In genomic region chr9:22810454-22810853, GRCm38 (mm10) we compare ENCODE assay signal across 30 mouse cellular contexts.
DNase-seq lines count a peak whose midpoint lies in the region; ATAC-seq and TF ChIP-seq lines count a peak whose summit lies in the region.
"Had no signal": no experiment of that assay in that cellular context is flagged by ENCODE, and none has a peak within 500 bp of the region (broad histone marks: within the 10 kb centered on the region; RNA-seq: fewer than 3 reads in every experiment).

No protein-coding gene starts in this region.

- TF ChIP-seq CTCF in G1E (IDR thresholded peaks at IDR 0.05; ENCODE audit: low read depth, low read length) = no peak
- TF ChIP-seq CTCF in liver, embryonic 14.5 days (IDR thresholded peaks at IDR 0.05; ENCODE audit: low read depth) = no peak

- peaks cover 22% of the 10 kb centered on the region for H3K36me3 ChIP-seq in G1E (replicated peaks)
- H3K36me3 ChIP-seq in liver, embryonic 11.5 days (ENCODE audit: control insufficient read depth, insufficient read depth, low read length) = no peaks in the 10 kb centered on the region
- H3K36me3 ChIP-seq in liver, embryonic 14.5 days (replicated peaks; ENCODE audit: control insufficient read depth, insufficient read depth, low read depth) = no peaks in the 10 kb centered on the region
- no peaks in the 10 kb centered on the region for H3K36me3 ChIP-seq in kidney, embryonic 16.5 days (ENCODE audit: insufficient read depth, low read length)
- H3K36me3 ChIP-seq: embryonic facial prominence, embryonic 10.5 days; embryonic facial prominence, embryonic 13.5 days; forebrain, embryonic 12.5 days; forebrain, embryonic 15.5 days; heart, embryonic 12.5 days; heart, embryonic 15.5 days had no signal

- H3K9me3 ChIP-seq in G1E (replicated peaks) = no peaks in the 10 kb centered on the region
- H3K9me3 ChIP-seq in liver, embryonic 11.5 days (ENCODE audit: control insufficient read depth, low read length) = no peaks in the 10 kb centered on the region
- H3K9me3 ChIP-seq in liver, embryonic 14.5 days (ENCODE audit: control insufficient read depth, low read length) = no peaks in the 10 kb centered on the region
- no peaks in the 10 kb centered on the region for H3K9me3 ChIP-seq in kidney, embryonic 16.5 days (ENCODE audit: low read length)
- H3K9me3 ChIP-seq: embryonic facial prominence, embryonic 10.5 days; embryonic facial prominence, embryonic 13.5 days; forebrain, embryonic 12.5 days; forebrain, embryonic 15.5 days; heart, embryonic 12.5 days; heart, embryonic 15.5 days had no signal

- peak; percentile 18 for DNase-seq in G1E (ENCODE audit: low spot score)
- DNase-seq in c-Kit-positive CD71-positive TER-119-negative erythroid progenitor cells, embryonic 14.5 days (ENCODE audit: low read depth) = peak; percentile 75
- DNase-seq in liver, embryonic 11.5 days (ENCODE audit: low spot score) = no peak
- peak; percentile 26 to 58 (median 30) for DNase-seq in liver, embryonic 14.5 days (ENCODE audit: low read depth in 3 of 3, low spot score in 3 of 3)
- no peak for DNase-seq in urinary bladder, adult 2 months (ENCODE audit: low spot score)
- DNase-seq in left cerebral cortex, postnatal 36 days (ENCODE audit: low spot score in 2 of 2) = no peak
- DNase-seq: adrenal gland, postnatal 10 days; adrenal gland, postnatal 36 days; B cell, adult 2 months; cerebellum, adult 11-12 months; cerebellum, adult 8-10 months; cerebellum, postnatal 10 days; cerebellum, postnatal 36 days; embryo, embryonic 11 days; gastrocnemius, postnatal 14 days; heart, adult 18-20 months; heart, postnatal 10 days; heart, postnatal 4 days had no signal

- peak overlapping the region; percentile 52 for H3K4me2 ChIP-seq in liver, embryonic 11.5 days
- peak overlapping the region; percentile 55 for H3K4me2 ChIP-seq in liver, embryonic 14.5 days (ENCODE audit: low read depth)
- H3K4me2 ChIP-seq in kidney, embryonic 16.5 days (replicated peaks; ENCODE audit: low read depth, low read length) = no peak overlapping the region
- H3K4me2 ChIP-seq: embryonic facial prominence, embryonic 13.5 days; forebrain, embryonic 12.5 days; forebrain, embryonic 15.5 days; heart, embryonic 12.5 days; heart, embryonic 15.5 days; hindbrain, embryonic 14.5 days had no signal

- H3K27me3 ChIP-seq in G1E (ENCODE audit: insufficient read depth, low read length) = no peaks in the 10 kb centered on the region
- H3K27me3 ChIP-seq in liver, embryonic 11.5 days (replicated peaks; ENCODE audit: control insufficient read depth, insufficient read depth, low read length) = no peaks in the 10 kb centered on the region
- H3K27me3 ChIP-seq in liver, embryonic 14.5 days (ENCODE audit: control insufficient read depth, insufficient read depth, low read length) = no peaks in the 10 kb centered on the region
- H3K27me3 ChIP-seq in kidney, embryonic 16.5 days (ENCODE audit: insufficient read depth, low read length) = no peaks in the 10 kb centered on the region
- H3K27me3 ChIP-seq: CH12.LX; embryonic facial prominence, embryonic 13.5 days; forebrain, embryonic 12.5 days; forebrain, embryonic 15.5 days; heart, embryonic 12.5 days; heart, embryonic 15.5 days had no signal

- 45% methylated on average over 8 of the region's 8 CpGs for WGBS in liver, embryonic 11.5 days
- WGBS in liver, embryonic 14.5 days (ENCODE audit: insufficient replicate concordance) = 18% methylated on average over 8 of the region's 8 CpGs
- WGBS in kidney, embryonic 16.5 days = 90% methylated on average over 8 of the region's 8 CpGs

- intact Hi-C loops in left cerebral cortex, postnatal 36 days (cut with DNase I) = no loop called here

- H3K4me3 ChIP-seq in G1E (ENCODE audit: low read depth, low read length) = peak overlapping the region; percentile 59; the same call in 1 of the 2 replicates
- H3K4me3 ChIP-seq in liver, embryonic 11.5 days (ENCODE audit: low read depth, low read length) = no peak overlapping the region
- no peak overlapping the region for H3K4me3 ChIP-seq in liver, embryonic 14.5 days (ENCODE audit: insufficient read depth in 1 of 2, low read depth in 2 of 2, low read length in 2 of 2)
- no peak overlapping the region for H3K4me3 ChIP-seq in kidney, embryonic 16.5 days (ENCODE audit: low read length)
- H3K4me3 ChIP-seq: embryonic facial prominence, embryonic 10.5 days; embryonic facial prominence, embryonic 13.5 days; erythroblast, embryonic 14.5 days; forebrain, embryonic 12.5 days; forebrain, embryonic 15.5 days; heart, embryonic 12.5 days; heart, embryonic 15.5 days had no signal

- peaks cover 86% of the 10 kb centered on the region for H3K4me1 ChIP-seq in G1E (ENCODE audit: insufficient read depth, low read depth, low read length)
- peaks cover 56% of the 10 kb centered on the region for H3K4me1 ChIP-seq in liver, embryonic 11.5 days (replicated peaks; ENCODE audit: control insufficient read depth, insufficient read depth, low read length)
- H3K4me1 ChIP-seq in liver, embryonic 14.5 days (replicated peaks; ENCODE audit: control insufficient read depth in 2 of 2, insufficient read depth in 2 of 2, low read length in 1 of 2) = peaks cover 34 to 64% of the 10 kb centered on the region in 2 experiments
- H3K4me1 ChIP-seq in kidney, embryonic 16.5 days (ENCODE audit: insufficient read depth, low read length) = no peaks in the 10 kb centered on the region
- H3K4me1 ChIP-seq: forebrain, embryonic 12.5 days; forebrain, embryonic 15.5 days had no signal

- H3K27ac ChIP-seq in liver, embryonic 11.5 days (ENCODE audit: low read depth, low read length) = peak overlapping the region; percentile 40
- H3K27ac ChIP-seq in liver, embryonic 14.5 days = peak overlapping the region; percentile 38
- no peak overlapping the region for H3K27ac ChIP-seq in kidney, embryonic 16.5 days (ENCODE audit: low read length)
- H3K27ac ChIP-seq: embryonic facial prominence, embryonic 10.5 days; embryonic facial prominence, embryonic 13.5 days; forebrain, embryonic 12.5 days; forebrain, embryonic 15.5 days; heart, embryonic 15.5 days; hindbrain, embryonic 14.5 days; hindbrain, postnatal 0 days had no signal

- H3K9ac ChIP-seq in liver, embryonic 11.5 days (ENCODE audit: low read depth, low read length) = peak overlapping the region; percentile 22; the same call in 1 of the 2 replicates
- peak overlapping the region; percentile 31 for H3K9ac ChIP-seq in liver, embryonic 14.5 days (replicated peaks)
- H3K9ac ChIP-seq in kidney, embryonic 16.5 days (replicated peaks; ENCODE audit: low read length) = no peak overlapping the region
- H3K9ac ChIP-seq: embryonic facial prominence, embryonic 13.5 days; forebrain, embryonic 12.5 days; forebrain, embryonic 15.5 days; heart, embryonic 12.5 days; heart, embryonic 15.5 days; hindbrain, embryonic 14.5 days had no signal

- TF ChIP-seq EP300 in liver, embryonic 14.5 days (IDR thresholded peaks at IDR 0.05; ENCODE audit: low read depth) = no peak

- ATAC-seq in G1E (ENCODE audit: extremely low read depth, insufficient number of reproducible peaks, low FRiP score, poor library complexity, severe bottlenecking) = peak; percentile 5
- ATAC-seq in liver, embryonic 11.5 days (replicated peaks; ENCODE audit: low FRiP score) = peak; percentile 32
- peak; percentile 46; the same call in 1 of the 2 replicates for ATAC-seq in liver, embryonic 14.5 days (ENCODE audit: insufficient read depth)
- no peak for ATAC-seq in inflammation-experienced regulatory T-cells, adult 6 months
- ATAC-seq in kidney, embryonic 16.5 days (ENCODE audit: low FRiP score, low TSS enrichment) = no peak
- ATAC-seq: forebrain, embryonic 15.5 days; hindbrain, postnatal 0 days had no signal

Comparison
In these comparisons a context has a peak if more than half of its experiments do, and no peak if none do; other contexts are left out.
1. DNase-seq: peak in G1E (single experiment), c-Kit-positive CD71-positive TER-119-negative erythroid progenitor cells, embryonic 14.5 days (single experiment) and liver, embryonic 14.5 days (3 of 3); none in liver, embryonic 11.5 days (single experiment), urinary bladder, adult 2 months (single experiment) and left cerebral cortex, postnatal 36 days (0 of 2).
2. ATAC-seq: peak in G1E (single experiment), liver, embryonic 11.5 days (single experiment) and liver, embryonic 14.5 days (single experiment); none in inflammation-experienced regulatory T-cells, adult 6 months (single experiment) and kidney, embryonic 16.5 days (single experiment).